Mouse (Mus musculus) monocyte, adult 5-6 weeks (primary cell): ENCODE measurements around the gene Fxn. TPM values are rescaled to one million over a fixed set of nuclear protein-coding genes. Genes with fewer than 3 reads are reported as not detected.
A peak's percentile ranks its signal among the peaks of the same experiment; 100 is the strongest.

Experiments
- ATAC-seq: fragments of 153-309, 156-312 bp; replicated peaks from 2 replicates; pipeline ENCODE4 v1.8.0; 2017; ENCODE audit warnings: mild to moderate bottlenecking; ENCODE audit not compliant: low TSS enrichment, insufficient number of reproducible peaks, severe bottlenecking, poor library complexity, low FRiP score
- total RNA-seq: library from RNA; stranded (forward); fragments of 200-1000, 200-491, 200-594 nt; gene quantifications from 3 replicates; pipeline ENCODE4 v1.2.3, GENCODE M21; 2017

Fxn gene
- total RNA-seq, 1 experiment from 2014 or later = 7.1 TPM

GRCm38 (mm10) chr19:24306351-24306750 lies 25.9 kb upstream of the Fxn start:
- no peak for ATAC-seq

GRCm38 (mm10) chr19:24302198-24302597 lies 21.8 kb upstream of the Fxn start:
- no peak for ATAC-seq

- ATAC-seq = no peak
Observed at GRCm38 (mm10) chr19:24301768-24302148, 21.4 kb upstream of the Fxn start.

- ATAC-seq = peak; percentile 62
Observed at GRCm38 (mm10) chr19:24300994-24301767, 20.8 kb upstream of the Fxn start.

DNA sequence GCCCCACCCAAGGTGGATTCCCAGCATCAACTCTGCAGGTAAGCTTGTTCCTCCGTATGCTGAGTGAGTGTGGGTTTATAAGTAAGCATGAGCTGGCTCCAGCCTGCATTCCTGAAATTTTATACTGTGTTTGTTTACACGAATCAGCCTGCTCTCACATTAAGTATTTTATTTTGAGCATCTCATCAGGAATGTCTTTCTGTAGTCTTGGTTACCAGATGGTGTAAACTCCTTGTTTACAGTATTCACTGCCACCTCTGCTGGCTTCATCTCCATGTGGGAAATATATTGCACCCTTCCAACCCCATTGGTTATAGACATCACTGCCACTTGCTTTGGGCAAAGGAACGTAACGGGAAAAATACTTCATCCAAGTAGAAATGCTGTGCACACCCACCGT lies 13.1 kb upstream of the Fxn start:
- no peak for ATAC-seq

DNA sequence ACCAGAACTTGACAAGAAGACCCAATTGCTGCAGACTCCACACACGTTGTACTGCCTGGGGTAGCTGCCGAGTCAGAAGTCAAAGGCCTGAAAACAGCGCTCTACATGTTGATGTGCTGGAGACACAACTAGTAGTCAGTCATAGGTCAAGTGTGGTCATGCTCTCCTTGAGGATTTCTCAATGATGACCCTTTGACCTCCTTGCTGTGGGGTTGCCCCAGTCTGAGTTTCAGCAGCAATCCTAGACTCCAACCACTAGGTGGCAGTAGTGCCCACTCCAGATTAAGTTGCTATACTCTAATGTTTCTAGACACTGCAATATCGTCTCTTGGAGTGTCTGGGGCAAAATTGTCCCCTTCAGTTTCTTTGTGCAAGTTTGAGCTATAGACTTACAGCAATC lies 3.8 kb upstream of the Fxn start:
- peak; percentile 80 for ATAC-seq

- ATAC-seq = no peak
Observed at GRCm38 (mm10) chr19:24281288-24281980, 1.0 kb upstream of the Fxn start.

- ATAC-seq = peak; percentile 32
Observed at GRCm38 (mm10) chr19:24279706-24280600, 452 bp downstream of the Fxn start.

DNA sequence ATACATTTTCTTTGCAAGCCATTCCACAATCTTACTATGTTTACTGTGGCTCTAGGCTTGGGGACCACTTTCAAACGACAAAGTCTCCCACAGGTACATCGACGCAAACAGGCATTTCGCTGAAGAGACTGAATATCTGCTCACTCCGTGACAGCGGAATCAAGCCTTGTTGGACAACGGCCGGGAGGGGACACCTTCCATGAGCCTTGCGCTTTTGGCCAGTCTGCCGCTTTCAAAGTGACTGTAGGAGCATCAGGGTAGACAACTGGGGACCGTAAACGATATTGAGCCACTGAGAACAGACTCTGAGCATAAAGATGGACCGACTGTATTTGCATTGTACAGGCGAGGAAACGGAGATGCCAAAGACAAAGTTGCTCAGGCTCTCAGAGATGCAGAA lies 1.5 kb downstream of the Fxn start:
- ATAC-seq = no peak

DNA sequence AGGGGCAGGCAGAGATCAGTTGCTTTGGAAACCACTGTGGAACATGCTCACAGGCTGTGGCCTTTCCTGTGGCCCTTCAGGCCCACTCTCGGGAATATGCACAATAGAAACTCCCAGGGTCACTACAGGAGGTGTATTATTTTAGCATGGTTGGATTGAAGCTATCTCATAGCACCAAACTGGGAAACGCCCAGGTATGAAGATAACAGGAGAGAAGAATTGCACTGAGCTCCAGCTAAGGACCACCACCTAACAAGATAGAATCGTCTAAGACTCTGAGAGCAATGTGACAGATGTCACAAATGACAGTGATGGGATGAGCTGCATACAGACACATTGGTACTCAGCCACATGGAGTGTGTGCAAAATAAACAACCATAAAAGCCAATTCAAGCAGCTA lies 6.1 kb downstream of the Fxn start:
- ATAC-seq = no peak

- ATAC-seq = peak; percentile 90
Observed at GRCm38 (mm10) chr19:24271746-24272426, 8.5 kb downstream of the Fxn start.

DNA sequence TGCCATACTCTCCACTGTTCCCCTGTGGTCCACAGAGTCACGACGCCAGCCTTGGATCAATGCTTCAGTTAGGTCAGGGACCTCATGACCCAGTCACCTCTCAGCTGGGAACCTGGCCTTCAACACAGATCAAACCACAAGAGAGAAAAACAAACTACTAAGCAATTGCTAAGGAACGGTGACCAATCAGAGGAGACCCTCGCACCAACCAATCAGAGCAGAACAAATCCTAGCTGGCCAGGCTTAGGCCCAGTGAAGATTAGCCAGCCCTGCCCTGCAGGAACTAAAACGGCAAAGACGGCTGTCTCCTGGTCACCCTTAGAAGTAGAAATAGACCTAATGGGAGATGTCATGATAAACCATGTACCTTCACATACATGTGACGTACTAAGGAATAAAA lies 9.1 kb downstream of the Fxn start:
- ATAC-seq = no peak

- no peak for ATAC-seq
Observed at GRCm38 (mm10) chr19:24268531-24268930, 11.9 kb downstream of the Fxn start.

DNA sequence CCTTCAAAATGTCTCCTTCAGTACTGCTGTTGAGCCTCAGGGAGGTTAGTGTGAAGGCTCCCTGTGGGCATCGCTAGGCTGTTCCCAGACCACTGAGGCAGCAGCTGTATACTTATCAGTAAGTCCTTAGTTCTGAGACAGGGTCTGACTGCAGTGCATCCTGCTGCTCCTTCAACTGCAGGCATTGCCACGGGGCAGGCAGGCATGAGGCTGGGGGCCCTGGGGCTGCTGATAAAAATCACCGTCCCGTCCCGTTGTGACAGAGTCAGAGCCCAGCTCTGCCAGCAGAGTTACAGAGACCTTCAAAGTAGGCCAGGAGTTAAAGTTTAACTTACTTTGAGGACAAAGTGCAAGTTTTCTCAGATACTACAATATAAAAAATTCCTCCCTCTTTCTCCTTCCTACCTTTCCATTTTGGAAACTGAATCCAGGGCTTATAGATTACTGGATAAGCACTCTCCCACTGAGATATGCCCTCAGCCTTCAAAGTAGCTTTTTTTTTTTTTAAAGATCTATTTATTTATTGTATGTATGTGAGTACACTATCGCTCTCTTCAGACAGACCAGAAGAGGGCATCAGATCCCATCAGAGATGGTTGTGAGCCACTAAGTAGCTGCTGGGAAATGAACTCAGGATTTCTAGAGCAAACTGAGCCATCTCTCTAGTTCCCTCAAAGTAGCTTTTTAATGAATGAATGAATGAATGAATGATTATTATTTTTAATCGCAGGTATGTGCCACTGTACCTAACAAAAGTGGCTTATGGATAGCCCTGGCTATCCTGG lies 14.2 kb downstream of the Fxn start:
- ATAC-seq = no peak

GRCm38 (mm10) chr19:24264991-24265390 lies 15.4 kb downstream of the Fxn start:
- ATAC-seq = peak; percentile 88

DNA sequence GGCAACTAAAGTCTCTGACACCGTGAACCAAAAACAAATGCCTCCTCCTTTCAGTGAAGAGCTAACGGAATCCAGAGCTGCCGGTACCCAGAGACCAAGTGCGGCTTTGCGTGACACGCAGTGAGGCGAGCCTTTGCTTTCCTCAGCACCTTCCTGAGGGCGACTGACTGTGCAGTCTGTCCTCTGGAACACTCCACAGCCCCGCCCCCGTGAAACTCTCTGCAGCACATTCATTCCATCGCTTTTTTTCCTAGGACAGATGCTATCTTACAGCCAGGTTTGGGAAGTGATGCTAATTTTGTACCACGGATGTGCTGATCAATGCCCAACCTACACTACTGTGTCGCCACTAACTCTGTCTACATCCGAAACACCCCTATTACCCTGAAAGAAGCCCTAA lies 17.7 kb downstream of the Fxn start:
- ATAC-seq = no peak

- no peak for ATAC-seq
Observed at GRCm38 (mm10) chr19:24259390-24260351, 20.7 kb downstream of the Fxn start.
